Mouse (Mus musculus) heart, embryonic 12.5 days (tissue): ENCODE measurements around the gene Nup54. TPM values are rescaled to one million over a fixed set of nuclear protein-coding genes. Genes with fewer than 3 reads are reported as not detected.
A peak's percentile ranks its signal among the peaks of the same experiment; 100 is the strongest.

Source experiments
- ATAC-seq: fragments of 200-750 bp; cut with Nextera tagmentation; 2 replicates; pipeline ENCODE4 v1.8.0; 2017; ENCODE audit warnings: moderate TSS enrichment, moderate library complexity; ENCODE audit not compliant: insufficient number of reproducible peaks, low FRiP score
- H3K27ac ChIP-seq: fragments of 300-500 bp; sonication (generic); 2 replicates; pipeline ENCODE4 v1.5.1; 2016; ENCODE audit warnings: mild to moderate bottlenecking, moderate library complexity; ENCODE audit not compliant: poor library complexity, severe bottlenecking
- H3K27me3 ChIP-seq: fragments of 300-500 bp; sonication (generic); replicated peaks from 2 replicates; pipeline ENCODE4 v1.6.1; 2016; ENCODE audit warnings: mild to moderate bottlenecking, moderate library complexity
- H3K36me3 ChIP-seq: fragments of 300-500 bp; sonication (generic); 2 replicates; pipeline ENCODE4 v1.6.1; 2016; ENCODE audit warnings: mild to moderate bottlenecking, moderate library complexity
- H3K4me1 ChIP-seq: fragments of 300-500 bp; sonication (generic); replicated peaks from 2 replicates; pipeline ENCODE4 v1.6.1; 2016; ENCODE audit warnings: mild to moderate bottlenecking
- H3K4me2 ChIP-seq: fragments of 300-500 bp; sonication (generic); 2 replicates; pipeline ENCODE4 v1.6.1; 2016; ENCODE audit warnings: mild to moderate bottlenecking, moderate library complexity
- H3K4me3 ChIP-seq: fragments of 300-500 bp; sonication (generic); 2 replicates; pipeline ENCODE4 v1.5.1; 2016; ENCODE audit warnings: mild to moderate bottlenecking
- H3K9ac ChIP-seq: fragments of 300-500 bp; sonication (generic); 2 replicates; pipeline ENCODE4 v1.6.1; 2016; ENCODE audit warnings: mild to moderate bottlenecking, moderate library complexity
- H3K9me3 ChIP-seq: fragments of 300-500 bp; sonication (generic); replicated peaks from 2 replicates; pipeline ENCODE4 v1.6.1; 2016; ENCODE audit warnings: mild to moderate bottlenecking, moderate library complexity
- WGBS: fragments of 180-500 bp; shearing (Covaris S2); methylation state at CpG from one replicate; pipeline ENCODE4 v1.1.7; 2016; 5-methylcytosine and 5-hydroxymethylcytosine counted together
- polyA plus RNA-seq: library from polyadenylated mRNA; unstranded; fragments of >200 nt; fragmentation: Nextera tagmentation; extraction: Ambion mirVana; gene quantifications from 2 replicates; pipeline ENCODE4 v1.2.1, GENCODE M21; 2016

Nup54 gene
- polyA plus RNA-seq, 1 experiment from 2014 or later = 44.6 TPM

DNA sequence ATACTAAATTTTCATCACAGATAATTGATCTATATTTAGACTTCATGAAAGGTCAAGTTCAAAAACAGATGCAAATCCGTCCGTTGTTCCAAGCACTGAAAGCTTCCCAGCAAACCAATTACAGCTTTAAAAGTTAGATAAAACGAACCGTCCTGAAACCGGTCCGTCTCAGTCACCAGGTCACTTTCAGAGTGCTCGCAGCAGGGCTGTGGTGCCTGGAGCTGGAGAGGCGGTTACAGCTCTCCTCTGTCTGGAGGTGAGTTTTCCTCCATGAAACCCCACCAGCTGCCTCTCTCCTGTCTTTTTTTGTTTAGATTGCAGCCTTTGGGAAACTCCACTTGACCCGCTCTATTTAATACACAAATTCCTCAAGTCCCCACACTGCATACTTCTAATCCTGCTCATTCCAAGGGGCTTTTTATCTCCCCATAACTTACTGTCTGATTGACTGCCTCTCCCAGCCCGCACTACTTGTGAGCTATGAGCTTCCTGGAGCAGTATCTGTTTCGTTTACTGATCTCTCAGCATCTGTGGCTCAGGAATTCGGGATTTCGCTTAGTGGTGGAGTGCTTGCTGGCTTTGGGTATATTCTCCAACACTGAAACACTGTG lies 58.1 kb downstream of the Nup54 start:
- no peaks in the 10 kb centered on the region for H3K27me3 ChIP-seq
- no peaks in the 10 kb centered on the region for H3K36me3 ChIP-seq
- WGBS = 27% methylated on average over 13 of the region's 13 CpGs
- peaks cover 28% of the 10 kb centered on the region for H3K4me1 ChIP-seq
- no peaks in the 10 kb centered on the region for H3K9me3 ChIP-seq
- H3K9ac ChIP-seq = no peak overlapping the region
- no peak overlapping the region for H3K27ac ChIP-seq
- no peak overlapping the region for H3K4me3 ChIP-seq
- ATAC-seq = no peak
- H3K4me2 ChIP-seq = peak overlapping the region; percentile 48

DNA sequence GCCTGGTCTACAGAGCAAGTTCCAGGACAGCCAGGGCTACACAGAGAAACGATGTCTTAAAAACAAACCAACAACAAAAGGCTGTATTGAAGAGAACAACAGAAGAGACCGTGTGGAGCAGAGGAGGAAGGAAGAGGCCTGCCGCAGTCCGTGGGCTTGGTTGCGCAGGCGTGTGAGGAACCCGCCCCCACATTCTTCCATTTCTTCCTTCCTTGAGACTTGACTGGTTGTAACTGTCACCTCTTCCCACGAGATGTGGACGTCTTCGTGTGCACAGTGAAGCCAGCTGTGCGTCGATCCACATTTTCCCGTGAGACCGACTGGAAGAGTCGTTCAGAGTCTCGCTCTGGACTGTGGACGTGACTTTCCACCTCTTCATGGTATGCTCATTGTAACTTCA lies 59.7 kb downstream of the Nup54 start:
- Histone ChIP-seq H3K9me3 (no peaks in the 10 kb centered on the region), H3K4me1 (peaks cover 28% of the 10 kb centered on the region), H3K4me3 (no peak overlapping the region), H3K27me3 (no peaks in the 10 kb centered on the region), H3K4me2 (no peak overlapping the region), H3K27ac (no peak overlapping the region), H3K36me3 (no peaks in the 10 kb centered on the region), H3K9ac (no peak overlapping the region)
- 79% methylated on average over 17 of the region's 17 CpGs for WGBS
- ATAC-seq = no peak

DNA sequence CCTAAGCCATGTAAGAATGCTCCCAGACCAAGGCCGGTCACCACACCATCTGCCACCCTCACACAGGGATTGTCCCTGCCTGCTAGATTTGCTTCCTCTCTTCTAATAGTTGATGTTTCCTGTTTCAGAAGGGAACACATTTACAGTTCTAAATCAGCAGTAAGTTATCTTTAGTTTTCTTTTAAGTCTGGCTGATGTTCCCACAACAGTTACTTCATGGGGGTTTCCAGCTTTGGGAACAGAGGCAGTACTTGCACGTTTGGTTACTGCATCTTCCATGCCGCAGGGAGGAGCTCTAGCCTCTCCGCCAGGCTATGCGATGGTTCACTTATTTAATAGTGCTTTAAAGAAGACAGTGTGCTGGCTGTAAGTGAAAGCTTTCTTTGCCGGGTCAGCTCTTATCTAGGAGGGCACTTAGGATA lies 60.3 kb downstream of the Nup54 start:
- Histone ChIP-seq H3K36me3 (no peaks in the 10 kb centered on the region), H3K27ac (no peak overlapping the region), H3K9me3 (no peaks in the 10 kb centered on the region), H3K9ac (no peak overlapping the region), H3K4me1 (peaks cover 28% of the 10 kb centered on the region), H3K4me2 (no peak overlapping the region), H3K27me3 (no peaks in the 10 kb centered on the region), H3K4me3 (no peak overlapping the region)
- no peak for ATAC-seq
- 39% methylated on average over 6 of the region's 6 CpGs for WGBS

DNA sequence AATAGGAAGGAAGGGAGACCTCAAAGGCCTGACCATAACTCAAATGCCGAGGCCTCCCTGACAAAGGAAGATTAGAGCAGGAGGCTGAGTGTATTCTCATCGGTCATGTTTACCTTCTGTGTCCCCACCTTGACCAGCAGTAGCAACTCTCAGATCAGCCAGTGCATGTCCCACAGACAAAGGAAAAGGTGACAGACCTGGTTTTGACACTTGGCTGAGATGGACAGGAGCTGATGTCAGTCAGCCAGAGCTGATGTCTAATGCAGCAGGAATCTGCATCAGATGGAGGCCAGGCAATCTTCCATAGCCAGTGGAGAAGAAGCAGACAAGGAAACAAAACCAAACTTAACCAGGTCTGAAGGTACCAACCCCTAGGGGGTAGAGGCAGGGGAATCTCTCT lies 62.4 kb downstream of the Nup54 start:
- Histone ChIP-seq H3K36me3 (no peaks in the 10 kb centered on the region), H3K9ac (no peak overlapping the region), H3K4me1 (peaks cover 36% of the 10 kb centered on the region), H3K4me3 (no peak overlapping the region), H3K9me3 (no peaks in the 10 kb centered on the region), H3K27me3 (no peaks in the 10 kb centered on the region), H3K4me2 (no peak overlapping the region), H3K27ac (no peak overlapping the region)
- ATAC-seq = no peak
- 42% methylated on average over 2 of the region's 2 CpGs for WGBS

DNA sequence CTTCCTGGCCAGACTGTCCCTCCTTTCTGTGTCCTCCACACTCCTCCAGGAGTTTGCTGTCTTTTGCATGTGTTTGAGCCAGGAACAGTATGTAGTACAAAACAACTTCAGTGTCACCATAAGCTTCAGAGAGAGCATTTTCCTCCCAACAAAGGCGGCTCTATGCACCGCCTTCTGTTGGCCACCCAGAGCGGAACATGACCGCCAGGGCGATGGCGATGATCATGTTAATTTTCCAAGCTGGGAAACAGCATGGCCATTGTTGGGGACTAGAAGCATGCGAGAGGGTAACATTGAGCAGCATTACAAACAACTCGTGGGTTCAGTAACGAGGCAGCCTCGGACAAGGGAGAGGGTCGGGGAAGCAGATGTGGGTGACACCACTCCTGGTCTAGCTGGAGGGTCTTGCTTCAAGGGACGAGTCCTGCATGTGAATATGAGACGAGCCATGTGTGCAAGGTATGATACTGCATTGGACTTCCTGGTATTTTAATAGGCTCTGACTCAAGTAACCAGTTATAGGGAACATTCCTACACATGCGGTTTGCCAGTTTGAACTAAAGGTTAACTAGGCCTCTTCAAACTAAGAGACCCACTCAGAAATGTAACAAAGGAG lies 63.5 kb downstream of the Nup54 start:
- H3K27ac ChIP-seq = no peak overlapping the region
- no peak overlapping the region for H3K9ac ChIP-seq
- no peaks in the 10 kb centered on the region for H3K36me3 ChIP-seq
- ATAC-seq = no peak
- no peaks in the 10 kb centered on the region for H3K9me3 ChIP-seq
- H3K4me3 ChIP-seq = no peak overlapping the region
- H3K27me3 ChIP-seq = no peaks in the 10 kb centered on the region
- WGBS = 78% methylated on average over 14 of the region's 14 CpGs
- H3K4me1 ChIP-seq = peaks cover 27% of the 10 kb centered on the region
- no peak overlapping the region for H3K4me2 ChIP-seq

DNA sequence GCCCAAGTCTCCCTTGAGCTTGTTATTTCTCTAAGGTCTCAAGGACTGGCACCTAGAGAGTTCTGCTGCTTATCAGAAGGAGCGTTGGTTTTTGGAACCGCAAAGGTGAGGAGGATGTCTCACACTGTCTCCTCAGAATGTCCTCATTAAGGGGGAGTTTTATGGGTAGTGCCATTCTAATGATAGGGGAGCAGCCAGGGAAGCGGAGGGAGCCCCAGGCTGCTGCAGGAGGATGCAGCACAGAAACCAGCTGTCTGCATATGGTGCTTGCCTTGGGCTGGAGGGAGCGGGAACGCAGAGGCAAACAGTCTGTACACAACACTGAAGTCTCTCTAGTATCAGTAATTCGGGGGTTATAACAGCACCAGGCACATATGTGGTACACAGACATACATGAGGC lies 64.1 kb downstream of the Nup54 start:
- no peaks in the 10 kb centered on the region for H3K36me3 ChIP-seq
- H3K9ac ChIP-seq = no peak overlapping the region
- H3K27ac ChIP-seq = no peak overlapping the region
- WGBS = 82% methylated on average over 6 of the region's 6 CpGs
- no peaks in the 10 kb centered on the region for H3K27me3 ChIP-seq
- peaks cover 25% of the 10 kb centered on the region for H3K4me1 ChIP-seq
- H3K4me3 ChIP-seq = no peak overlapping the region
- H3K4me2 ChIP-seq = no peak overlapping the region
- no peak for ATAC-seq
- no peaks in the 10 kb centered on the region for H3K9me3 ChIP-seq

DNA sequence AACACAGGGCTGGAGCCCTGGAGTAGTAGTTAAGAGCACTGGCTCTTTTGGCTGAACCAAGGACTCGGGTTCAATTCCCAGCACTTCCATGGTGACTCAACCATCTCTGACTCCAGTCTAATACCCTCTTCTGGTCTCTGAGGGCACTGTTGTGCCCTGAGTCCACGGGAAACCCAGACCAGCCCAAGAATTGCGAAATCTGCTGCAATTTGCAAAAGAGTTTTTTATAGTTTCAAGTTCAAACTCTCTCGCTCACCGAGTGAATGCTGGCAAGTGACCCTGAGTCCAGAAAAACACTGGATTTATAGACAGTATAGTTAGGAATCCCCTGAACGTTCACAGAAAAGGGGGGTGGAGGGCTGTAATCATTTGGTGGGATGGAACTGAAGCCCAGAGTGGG lies 64.6 kb downstream of the Nup54 start:
- H3K4me1 ChIP-seq = peaks cover 23% of the 10 kb centered on the region
- 77% methylated on average over 6 of the region's 6 CpGs for WGBS
- ATAC-seq = no peak

DNA sequence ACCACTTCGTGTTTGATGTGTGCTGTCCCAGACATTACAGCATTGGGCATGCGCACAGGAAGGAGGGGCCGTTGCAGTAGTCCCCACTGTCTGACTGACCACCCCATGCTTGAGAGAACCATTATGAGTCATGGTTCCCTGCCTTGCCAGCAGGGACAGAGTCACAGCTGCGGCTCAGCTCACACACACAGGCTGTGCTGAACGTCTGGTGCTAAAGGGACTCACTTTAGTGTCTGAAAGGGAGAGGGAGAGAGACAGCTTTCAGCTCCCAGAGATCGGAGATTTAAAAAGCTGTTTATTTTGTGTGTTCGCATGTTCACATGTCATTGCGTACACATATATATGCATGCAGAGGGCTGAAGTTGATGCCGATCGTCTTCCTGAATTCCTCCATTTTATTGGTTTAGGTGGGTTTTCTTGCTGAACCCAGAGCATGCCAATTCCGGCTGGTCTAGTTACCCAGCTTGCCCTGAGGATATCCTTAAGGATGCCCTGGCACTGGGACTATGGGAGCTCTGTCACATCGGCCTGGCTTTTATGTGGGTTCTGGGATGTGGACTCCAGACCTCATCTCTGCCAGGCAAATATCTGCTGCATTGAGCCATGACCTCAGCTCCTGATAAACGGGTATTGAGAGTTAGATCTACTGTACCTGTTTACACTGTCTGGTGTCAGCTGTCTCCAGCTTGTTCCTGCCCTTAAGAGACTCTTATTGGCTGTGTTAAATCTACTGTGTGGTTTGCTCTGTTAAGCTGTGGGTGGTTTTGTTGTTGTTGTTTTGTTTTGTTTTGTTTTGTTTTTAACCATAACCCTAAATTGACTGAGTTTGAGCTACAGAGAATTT lies 65.6 kb downstream of the Nup54 start:
- peak; percentile 63 for ATAC-seq
- Histone ChIP-seq H3K4me1 (peaks cover 16% of the 10 kb centered on the region), H3K4me2 (no peak overlapping the region), H3K4me3 (no peak overlapping the region), H3K27ac (no peak overlapping the region), H3K36me3 (no peaks in the 10 kb centered on the region), H3K27me3 (0 out of 2 replicates have a peak, but pooled peaks cover 6% of the 10 kb centered on the region), H3K9me3 (no peaks in the 10 kb centered on the region), H3K9ac (no peak overlapping the region)
- WGBS = 67% methylated on average over 13 of the region's 13 CpGs

More for the DNA sequence above, 64.6 kb downstream of the Nup54 start:
- H3K4me3 ChIP-seq = no peak overlapping the region
- no peak overlapping the region for H3K27ac ChIP-seq
- no peaks in the 10 kb centered on the region for H3K9me3 ChIP-seq
- no peak overlapping the region for H3K4me2 ChIP-seq
- no peaks in the 10 kb centered on the region for H3K36me3 ChIP-seq
- H3K27me3 ChIP-seq = no peaks in the 10 kb centered on the region
- H3K9ac ChIP-seq = no peak overlapping the region

DNA sequence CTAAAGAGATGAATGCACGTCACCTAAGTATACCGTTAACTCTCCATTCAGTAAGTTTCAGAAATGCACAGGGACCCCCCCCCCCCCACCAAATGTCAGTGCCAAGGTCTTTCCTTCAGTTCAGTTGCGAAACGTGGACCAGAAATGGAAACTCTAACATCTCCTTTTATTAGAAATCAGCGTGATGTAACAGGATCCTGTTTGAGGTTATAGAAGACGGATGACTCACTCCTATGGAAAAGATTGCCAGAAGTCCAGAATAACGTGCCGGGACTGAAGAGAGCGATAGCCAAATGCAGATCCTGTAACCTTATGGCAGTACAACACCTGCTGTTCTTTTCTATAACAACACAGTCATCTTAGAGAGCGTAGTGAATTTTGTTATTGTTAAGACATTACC lies 66.6 kb downstream of the Nup54 start:
- Histone ChIP-seq H3K4me1 (peaks cover 12% of the 10 kb centered on the region), H3K4me3 (no peak overlapping the region), H3K27me3 (0 out of 2 replicates have a peak, but pooled peaks cover 10% of the 10 kb centered on the region), H3K9ac (no peak overlapping the region), H3K27ac (0 out of 2 replicates have a peak overlapping the region, but pooled peaks have one; percentile 0), H3K36me3 (no peaks in the 10 kb centered on the region), H3K4me2 (no peak overlapping the region), H3K9me3 (no peaks in the 10 kb centered on the region)
- no peak for ATAC-seq
- 53% methylated on average over 10 of the region's 10 CpGs for WGBS

DNA sequence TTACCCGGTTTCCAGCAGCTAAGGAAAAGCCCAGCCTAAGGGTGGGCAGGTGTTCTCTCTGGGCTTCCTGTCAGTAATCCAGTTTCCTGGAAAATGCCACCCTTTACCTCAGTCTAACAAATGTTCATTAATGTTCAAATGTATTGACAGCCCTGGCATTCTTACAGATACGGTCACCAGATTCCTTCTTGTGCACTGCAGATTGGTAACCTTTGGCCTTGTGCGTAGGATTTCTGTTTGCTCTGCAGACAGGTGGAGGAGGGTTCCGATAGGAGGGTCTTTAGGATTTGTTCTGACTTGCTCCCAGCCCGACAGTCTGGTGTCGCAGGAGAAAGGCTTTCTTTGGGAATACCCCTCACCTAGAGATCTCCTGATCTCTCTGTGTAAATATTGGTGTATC lies 68.5 kb downstream of the Nup54 start:
- WGBS = 66% methylated on average over 6 of the region's 6 CpGs
- H3K4me3 ChIP-seq = no peak overlapping the region
- no peak overlapping the region for H3K9ac ChIP-seq
- ATAC-seq = no peak
- 0 out of 2 replicates have a peak, but pooled peaks cover 10% of the 10 kb centered on the region for H3K27me3 ChIP-seq
- H3K4me2 ChIP-seq = no peak overlapping the region
- H3K4me1 ChIP-seq = peaks cover 11% of the 10 kb centered on the region
- no peaks in the 10 kb centered on the region for H3K36me3 ChIP-seq
- H3K27ac ChIP-seq = no peak overlapping the region
- H3K9me3 ChIP-seq = no peaks in the 10 kb centered on the region
